Mouse (Mus musculus): Measurements from ENCODE around the gene Vps13d. TPM values are rescaled to one million over a fixed set of nuclear protein-coding genes. Genes with fewer than 3 reads are reported as not detected.
A peak's percentile ranks its signal among the peaks of the same experiment; 100 is the strongest.

Vps13d gene
- polyA plus RNA-seq, 1 experiment from 2014 or later: 6.6 TPM

DNA sequence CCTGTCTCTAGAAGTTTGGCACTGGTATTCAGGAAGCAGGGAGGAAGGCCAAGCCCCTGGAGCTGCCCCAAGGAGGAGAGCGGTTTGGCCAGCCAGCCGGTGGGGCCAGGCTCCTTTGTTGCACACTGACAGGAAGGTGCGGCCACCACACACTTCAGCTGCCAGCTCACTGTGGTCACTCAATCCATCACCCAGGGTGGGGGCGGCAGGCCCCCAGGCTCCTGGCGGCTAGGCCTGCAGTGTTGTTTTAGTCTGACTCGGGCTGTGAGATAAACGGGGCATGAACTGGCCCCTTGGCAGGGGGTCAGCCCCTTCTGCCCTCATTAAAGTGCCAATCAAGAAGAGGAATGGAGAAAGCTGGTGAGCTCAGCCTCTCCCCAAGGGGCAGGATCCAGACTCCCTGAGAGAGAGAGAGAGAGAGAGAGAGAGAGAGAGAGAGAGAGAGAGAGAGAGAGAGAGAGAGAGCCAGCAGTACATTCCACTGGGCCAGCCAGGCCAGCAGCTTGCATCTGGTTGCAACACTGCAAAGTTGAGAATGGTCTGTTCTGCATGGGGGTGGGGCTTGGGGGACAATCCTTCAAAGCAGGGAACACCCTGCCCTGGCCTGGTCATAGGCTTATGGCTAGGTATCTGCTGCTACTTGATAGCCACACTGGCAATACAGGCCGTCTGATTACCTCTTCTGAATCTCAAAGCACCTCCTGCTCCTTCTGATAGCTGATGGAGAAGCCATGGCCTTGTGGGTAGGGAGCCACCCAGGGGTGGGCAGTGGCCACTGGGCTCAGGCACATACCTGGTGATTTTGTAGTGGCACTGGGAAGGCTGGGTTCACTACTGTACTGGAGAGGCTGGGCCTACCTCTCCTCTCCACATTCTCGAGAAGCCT lies 245.1 kb downstream of the Vps13d start:
- no peaks in the 10 kb centered on the region for H3K9me3 ChIP-seq
- H3K4me1 ChIP-seq: peaks cover 44% of the 10 kb centered on the region
- WGBS: 13% methylated on average over 9 of the region's 9 CpGs
- H3K9ac ChIP-seq: peak overlapping the region; percentile 67
- peak; percentile 59 for ATAC-seq (ENCODE audit: extremely low read depth, insufficient number of reproducible peaks, low FRiP score, low TSS enrichment)
- H3K36me3 ChIP-seq: no peaks in the 10 kb centered on the region
- H3K27me3 ChIP-seq (replicated peaks): no peaks in the 10 kb centered on the region
- H3K4me3 ChIP-seq: no peak overlapping the region
- H3K27ac ChIP-seq (replicated peaks): peak overlapping the region; percentile 84
- no peak overlapping the region for H3K4me2 ChIP-seq

DNA sequence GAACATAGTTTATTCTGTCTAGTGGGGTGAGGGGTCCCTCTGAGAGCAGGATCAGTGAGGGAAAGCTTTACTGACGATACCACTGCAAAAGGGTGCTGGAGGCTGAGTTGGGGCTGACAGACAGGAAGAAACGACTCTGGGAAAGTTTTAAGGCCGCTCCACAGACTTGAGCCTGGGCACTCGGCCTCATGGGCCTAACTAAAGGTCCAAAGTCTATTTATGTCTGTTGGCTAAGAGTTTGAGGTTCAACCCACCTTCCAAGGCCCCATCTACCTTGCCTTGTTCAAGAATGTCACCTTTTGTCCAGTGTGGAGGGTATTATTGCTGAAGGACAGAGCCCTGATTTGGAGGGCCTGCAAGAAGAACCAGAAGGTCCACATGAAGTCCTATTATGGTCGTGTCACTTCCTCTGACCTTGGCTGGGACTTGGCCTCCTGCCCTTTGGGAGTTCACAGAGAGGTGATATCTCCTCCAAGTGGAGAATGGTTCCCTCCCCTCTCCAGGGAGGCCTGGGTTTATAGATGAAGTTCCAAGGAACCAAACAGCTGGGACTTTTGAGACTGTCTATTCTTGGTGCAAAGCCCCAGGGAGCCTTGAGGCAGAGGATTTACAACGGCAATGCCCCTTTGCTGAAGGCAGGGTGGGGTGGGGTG lies 246.9 kb downstream of the Vps13d start:
- 49% methylated on average over 6 of the region's 6 CpGs for WGBS
- H3K27ac ChIP-seq (replicated peaks): peak overlapping the region; percentile 84
- no peak overlapping the region for H3K9ac ChIP-seq

DNA sequence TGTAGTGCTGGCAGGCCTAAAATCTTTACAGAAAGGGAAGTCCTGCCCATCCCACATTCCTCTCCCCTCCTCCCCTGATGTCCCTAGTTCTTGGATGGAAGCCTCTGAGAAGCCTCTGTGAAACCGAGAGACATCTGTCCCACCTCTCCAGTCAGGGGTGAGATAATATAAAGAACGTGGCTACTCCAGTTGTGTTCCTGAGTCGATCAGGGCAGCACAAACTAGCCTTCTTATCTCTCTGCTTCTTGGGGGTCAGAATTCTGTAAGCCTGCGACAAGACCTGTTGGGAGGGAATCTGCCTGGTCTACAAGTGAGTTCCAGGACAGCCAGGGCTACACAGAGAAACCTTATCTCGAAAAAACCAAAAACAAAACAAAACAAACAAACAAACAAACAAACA lies 251.5 kb downstream of the Vps13d start:
- no peaks in the 10 kb centered on the region for H3K9me3 ChIP-seq
- no peaks in the 10 kb centered on the region for H3K27me3 ChIP-seq (replicated peaks)
- no peak overlapping the region for H3K4me2 ChIP-seq
- H3K36me3 ChIP-seq: no peaks in the 10 kb centered on the region
- no peak for ATAC-seq (ENCODE audit: extremely low read depth, insufficient number of reproducible peaks, low FRiP score, low TSS enrichment)
- 36% methylated on average over 5 of the region's 5 CpGs for WGBS
- no peak overlapping the region for H3K27ac ChIP-seq (replicated peaks)
- H3K9ac ChIP-seq: no peak overlapping the region
- H3K4me3 ChIP-seq: no peak overlapping the region
- peaks cover 13% of the 10 kb centered on the region for H3K4me1 ChIP-seq

More for the DNA sequence above, 246.9 kb downstream of the Vps13d start:
- ATAC-seq (ENCODE audit: extremely low read depth, insufficient number of reproducible peaks, low FRiP score, low TSS enrichment): no peak
- H3K27me3 ChIP-seq (replicated peaks): no peaks in the 10 kb centered on the region
- H3K36me3 ChIP-seq: no peaks in the 10 kb centered on the region
- no peak overlapping the region for H3K4me3 ChIP-seq
- H3K9me3 ChIP-seq: no peaks in the 10 kb centered on the region
- H3K4me2 ChIP-seq: no peak overlapping the region
- H3K4me1 ChIP-seq: peaks cover 47% of the 10 kb centered on the region

DNA sequence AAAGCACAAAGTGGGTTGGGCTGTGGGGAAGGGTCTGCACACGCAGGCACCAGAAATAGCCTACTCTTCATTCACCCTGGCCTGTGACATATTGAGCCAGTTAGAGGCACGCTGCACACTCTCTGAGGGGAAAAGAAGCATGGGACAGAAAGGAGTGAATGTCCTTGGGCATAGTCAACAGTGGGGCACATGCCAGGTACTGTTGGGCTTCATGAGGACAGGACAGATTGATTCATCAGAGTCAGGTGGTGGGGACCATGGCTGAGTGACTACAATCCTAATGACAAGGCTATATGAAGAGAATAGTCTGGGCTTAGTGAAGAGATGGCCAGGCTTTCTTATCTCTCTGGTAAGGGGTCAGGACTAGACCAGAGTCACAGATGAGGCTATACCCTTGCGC lies 252.4 kb downstream of the Vps13d start:
- peaks cover 5% of the 10 kb centered on the region for H3K4me1 ChIP-seq
- WGBS: 88% methylated on average over 3 of the region's 3 CpGs
- no peak for ATAC-seq (ENCODE audit: extremely low read depth, insufficient number of reproducible peaks, low FRiP score, low TSS enrichment)

DNA sequence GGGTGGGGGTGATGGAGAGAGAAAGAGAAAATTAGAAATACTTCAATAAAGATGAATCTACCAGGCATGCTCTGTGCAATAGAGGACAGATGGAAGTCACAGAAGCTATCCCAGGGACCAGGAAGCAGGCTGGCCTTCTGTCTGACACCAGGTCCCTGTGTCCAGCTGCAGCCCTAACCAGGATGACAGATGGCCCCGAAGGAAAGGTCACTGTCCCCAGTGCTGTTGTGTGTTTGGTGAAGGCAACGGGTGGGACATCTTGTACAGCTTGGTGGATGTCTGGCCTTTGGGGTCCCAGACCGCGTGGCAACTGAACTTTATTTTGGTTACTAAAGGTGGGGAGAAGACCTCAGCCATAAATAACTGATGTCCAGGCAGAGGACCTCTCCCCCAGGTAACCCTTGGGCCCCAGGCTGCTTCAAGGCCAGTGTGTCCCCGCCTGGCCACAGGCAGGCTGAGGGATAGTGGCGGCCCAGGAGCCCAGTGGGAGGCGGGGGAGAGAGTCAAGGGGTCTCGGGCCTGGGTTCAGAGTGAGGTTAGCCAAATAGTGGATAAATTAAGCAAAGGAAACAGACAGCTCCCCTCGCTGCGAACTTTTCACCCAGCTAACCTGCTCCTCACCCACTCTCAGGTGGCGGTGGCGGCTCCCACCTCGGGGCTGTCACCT lies 253.9 kb downstream of the Vps13d start:
- Histone ChIP-seq H3K36me3 (no peaks in the 10 kb centered on the region), H3K4me2 (no peak overlapping the region), H3K4me3 (no peak overlapping the region), H3K4me1 (0 out of 2 replicates have a peak, but pooled peaks cover 3% of the 10 kb centered on the region), H3K9me3 (no peaks in the 10 kb centered on the region), H3K27me3 (replicated peaks) (no peaks in the 10 kb centered on the region), H3K27ac (replicated peaks) (no peak overlapping the region), H3K9ac (peak overlapping the region; percentile 20; the same call in 1 of the 2 replicates)
- 67% methylated on average over 13 of the region's 13 CpGs for WGBS
- ATAC-seq (ENCODE audit: extremely low read depth, insufficient number of reproducible peaks, low FRiP score, low TSS enrichment): no peak

More for the DNA sequence above, 252.4 kb downstream of the Vps13d start:
- Histone ChIP-seq H3K4me2 (no peak overlapping the region), H3K9me3 (no peaks in the 10 kb centered on the region), H3K36me3 (no peaks in the 10 kb centered on the region), H3K4me3 (no peak overlapping the region), H3K9ac (no peak overlapping the region), H3K27ac (replicated peaks) (no peak overlapping the region), H3K27me3 (replicated peaks) (no peaks in the 10 kb centered on the region)

DNA sequence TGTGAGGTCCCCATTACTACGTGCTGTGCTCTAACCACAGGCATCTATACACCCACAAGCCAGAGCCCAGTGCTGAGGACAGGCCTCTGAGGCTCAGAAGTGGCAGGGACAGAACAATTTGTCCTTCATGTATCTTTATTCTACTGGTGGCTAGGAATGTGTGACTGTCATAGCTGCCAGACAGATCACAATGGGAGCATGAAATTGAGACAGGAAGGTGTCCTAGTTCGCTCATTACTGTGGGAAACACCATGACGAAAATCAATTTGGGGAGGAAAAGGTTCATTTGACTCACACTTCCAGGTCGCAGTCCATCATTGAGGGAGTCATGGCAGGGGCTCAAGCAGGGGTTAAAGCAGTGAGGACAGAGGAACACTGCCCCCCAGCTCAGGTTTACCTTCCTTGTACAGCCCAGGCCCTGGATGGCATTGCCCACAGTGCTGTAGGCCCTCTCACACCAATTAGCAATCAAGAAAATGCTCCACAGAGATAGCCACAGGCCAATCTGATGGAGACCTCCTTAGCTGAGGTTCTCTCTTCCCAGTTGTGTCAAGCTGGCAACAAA lies 254.9 kb downstream of the Vps13d start:
- no peak for ATAC-seq (ENCODE audit: extremely low read depth, insufficient number of reproducible peaks, low FRiP score, low TSS enrichment)
- Histone ChIP-seq H3K4me3 (no peak overlapping the region), H3K27ac (replicated peaks) (no peak overlapping the region), H3K4me2 (no peak overlapping the region), H3K9ac (no peak overlapping the region), H3K36me3 (no peaks in the 10 kb centered on the region), H3K27me3 (replicated peaks) (no peaks in the 10 kb centered on the region), H3K9me3 (no peaks in the 10 kb centered on the region), H3K4me1 (0 out of 2 replicates have a peak, but pooled peaks cover 3% of the 10 kb centered on the region)
- 64% methylated on average over 4 of the region's 4 CpGs for WGBS

DNA sequence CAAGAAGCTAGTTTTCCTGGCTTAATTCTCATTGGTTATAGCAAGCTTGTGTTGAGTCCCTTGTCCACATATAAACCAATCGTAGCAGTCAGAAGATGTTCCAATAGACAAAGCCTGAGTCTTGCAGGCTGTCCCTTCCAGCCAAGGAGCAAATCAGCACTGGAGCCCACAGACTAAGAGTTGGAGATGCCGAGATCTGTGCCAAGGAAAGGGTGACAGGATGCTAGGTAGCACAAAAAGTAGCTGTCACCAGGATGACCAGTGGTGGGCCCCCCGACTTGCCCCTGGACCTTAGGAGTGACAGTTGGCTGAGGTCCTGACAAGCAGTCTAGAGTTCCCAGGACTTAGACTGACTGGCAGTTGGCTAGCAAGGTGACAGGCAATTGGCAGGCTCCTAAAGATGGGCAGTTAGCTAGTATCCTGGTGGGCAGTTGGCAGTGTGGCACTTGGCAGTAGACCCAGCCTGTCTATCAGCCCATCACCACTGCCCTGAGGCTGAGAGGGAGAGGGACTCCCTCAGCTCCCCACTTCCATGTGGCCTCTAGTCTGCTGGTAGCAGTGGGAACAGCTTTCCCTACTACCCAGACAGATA lies 258.1 kb downstream of the Vps13d start:
- Histone ChIP-seq H3K4me1 (no peaks in the 10 kb centered on the region), H3K9me3 (no peaks in the 10 kb centered on the region), H3K27me3 (replicated peaks) (no peaks in the 10 kb centered on the region), H3K36me3 (no peaks in the 10 kb centered on the region), H3K27ac (replicated peaks) (no peak overlapping the region), H3K9ac (no peak overlapping the region), H3K4me3 (no peak overlapping the region), H3K4me2 (no peak overlapping the region)
- no peak for ATAC-seq (ENCODE audit: extremely low read depth, insufficient number of reproducible peaks, low FRiP score, low TSS enrichment)
- WGBS: 76% methylated on average over 3 of the region's 3 CpGs

DNA sequence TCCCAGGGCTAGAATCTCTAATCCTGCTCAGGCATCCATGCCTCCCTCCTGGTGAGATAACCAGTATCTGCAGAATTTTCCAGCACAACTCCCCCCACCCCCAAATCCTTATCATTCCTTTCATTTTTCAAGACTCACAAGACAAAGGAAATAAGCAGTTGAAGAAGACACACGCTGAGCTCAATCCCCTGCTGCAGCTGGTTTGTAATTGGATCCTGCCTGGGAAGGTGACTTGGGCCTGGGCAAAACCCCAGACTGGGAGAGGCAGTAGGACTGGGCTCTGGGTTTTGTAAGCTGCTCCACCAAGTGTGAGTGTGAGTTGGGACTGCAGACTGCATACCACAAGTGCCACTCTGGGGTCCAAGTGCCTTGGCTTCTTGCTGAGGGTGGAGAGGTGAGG lies 260.3 kb downstream of the Vps13d start:
- Histone ChIP-seq H3K36me3 (no peaks in the 10 kb centered on the region), H3K4me1 (peaks cover 21% of the 10 kb centered on the region), H3K4me2 (no peak overlapping the region), H3K4me3 (no peak overlapping the region), H3K27ac (replicated peaks) (no peak overlapping the region), H3K9me3 (no peaks in the 10 kb centered on the region), H3K27me3 (replicated peaks) (no peaks in the 10 kb centered on the region), H3K9ac (no peak overlapping the region)
- whole genome bisulfite sequencing: 7% methylated on average over 1 of the region's 1 CpGs
- ATAC-seq (ENCODE audit: extremely low read depth, insufficient number of reproducible peaks, low FRiP score, low TSS enrichment): no peak

DNA sequence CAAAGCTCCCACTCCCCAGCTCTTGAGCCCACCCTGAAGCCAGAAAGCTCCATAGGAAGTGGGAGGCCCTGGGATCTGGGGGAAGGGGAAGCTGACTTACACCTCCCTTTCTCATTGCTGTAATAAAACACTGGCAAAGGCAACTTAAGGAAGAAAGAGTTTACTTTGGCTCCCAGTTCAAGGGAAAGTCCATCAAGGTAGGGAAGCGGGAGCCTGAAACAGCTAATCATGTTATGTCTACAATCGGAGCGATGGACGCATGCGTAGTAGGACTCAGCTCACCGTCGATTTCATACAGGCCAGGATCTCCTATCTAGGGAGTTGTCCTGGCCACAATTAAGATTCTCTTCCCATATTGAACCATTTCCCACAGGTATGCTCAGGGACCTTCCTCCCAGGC lies 263.6 kb downstream of the Vps13d start:
- Histone ChIP-seq H3K4me1 (peaks cover 32% of the 10 kb centered on the region), H3K27me3 (replicated peaks) (0 out of 2 replicates have a peak, but pooled peaks cover 6% of the 10 kb centered on the region), H3K36me3 (peaks cover 21% of the 10 kb centered on the region), H3K4me2 (no peak overlapping the region), H3K27ac (replicated peaks) (peak overlapping the region; percentile 86), H3K9ac (no peak overlapping the region), H3K4me3 (no peak overlapping the region), H3K9me3 (no peaks in the 10 kb centered on the region)
- 75% methylated on average over 7 of the region's 7 CpGs for WGBS
- no peak for ATAC-seq (ENCODE audit: extremely low read depth, insufficient number of reproducible peaks, low FRiP score, low TSS enrichment)

DNA sequence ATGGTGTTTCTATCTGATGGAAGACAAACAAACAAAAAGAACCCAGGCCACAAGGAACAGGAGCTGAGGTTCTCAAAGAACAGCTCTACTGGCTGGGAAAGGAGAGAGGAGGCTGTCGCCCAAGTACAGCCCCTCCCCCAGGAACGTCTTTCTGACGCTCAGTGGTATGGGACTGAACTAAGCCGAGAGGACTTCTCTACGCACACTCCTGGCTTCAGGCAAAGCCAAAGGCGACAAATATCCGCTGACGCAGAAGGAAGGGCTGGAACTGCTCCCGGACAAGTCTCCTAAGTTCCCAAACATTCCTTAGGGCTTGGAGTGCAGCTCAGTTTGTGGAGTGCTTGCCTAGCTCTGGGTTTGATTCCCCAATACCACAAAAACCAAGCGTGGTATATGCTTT lies 264.4 kb downstream of the Vps13d start:
- Histone ChIP-seq H3K4me2 (peak overlapping the region; percentile 39), H3K36me3 (peaks cover 24% of the 10 kb centered on the region), H3K4me3 (no peak overlapping the region; the same call in 1 of the 2 replicates), H3K9me3 (no peaks in the 10 kb centered on the region), H3K27ac (replicated peaks) (peak overlapping the region; percentile 86), H3K4me1 (peaks cover 38% of the 10 kb centered on the region), H3K9ac (peak overlapping the region; percentile 40), H3K27me3 (replicated peaks) (0 out of 2 replicates have a peak, but pooled peaks cover 6% of the 10 kb centered on the region)
- no peak; the same call in 1 of the 2 replicates for ATAC-seq (ENCODE audit: extremely low read depth, insufficient number of reproducible peaks, low FRiP score, low TSS enrichment)
- 7% methylated on average over 10 of the region's 10 CpGs for WGBS
